Mouse (Mus musculus) intestine, embryonic 16.5 days (tissue): Measurements from ENCODE around the gene Rabep2. TPM values are rescaled to one million over a fixed set of nuclear protein-coding genes. Genes with fewer than 3 reads are reported as not detected.
A peak's percentile ranks its signal among the peaks of the same experiment; 100 is the strongest.

Experiments used
- ATAC-seq: fragments of 200-750 bp; cut with Nextera tagmentation; 2 replicates; pipeline ENCODE4 v1.8.0; 2017; ENCODE audit warnings: moderate TSS enrichment, moderate library complexity
- H3K27ac ChIP-seq: fragments of 300-500 bp; sonication (generic); 2 replicates; pipeline ENCODE4 v1.5.1; 2014; ENCODE audit warnings: mild to moderate bottlenecking, low read length
- H3K27me3 ChIP-seq: fragments of 300-500 bp; sonication (generic); replicated peaks from 2 replicates; pipeline ENCODE4 v1.6.1; 2014; ENCODE audit warnings: low read length, control low read depth, mixed read lengths; ENCODE audit not compliant: control insufficient read depth, insufficient read depth
- H3K36me3 ChIP-seq: fragments of 300-500 bp; sonication (generic); 2 replicates; pipeline ENCODE4 v1.6.1; 2014; ENCODE audit warnings: low read length, control low read depth; ENCODE audit not compliant: control insufficient read depth, insufficient read depth
- H3K4me1 ChIP-seq: fragments of 300-500 bp; sonication (generic); 2 replicates; pipeline ENCODE4 v1.6.1; 2014; ENCODE audit warnings: low read length, control low read depth, mixed read lengths; ENCODE audit not compliant: control insufficient read depth, insufficient read depth
- H3K4me2 ChIP-seq: fragments of 300-500 bp; sonication (generic); 2 replicates; pipeline ENCODE4 v1.6.1; 2014; ENCODE audit warnings: low read depth, low read length, control low read depth
- H3K4me3 ChIP-seq: fragments of 300-500 bp; sonication (generic); 2 replicates; pipeline ENCODE4 v1.5.1; 2014; ENCODE audit warnings: mild to moderate bottlenecking, low read length
- H3K9ac ChIP-seq: fragments of 300-500 bp; sonication (generic); 2 replicates; pipeline ENCODE4 v1.6.1; 2014; ENCODE audit warnings: low read depth, low read length
- H3K9me3 ChIP-seq: fragments of 300-500 bp; sonication (generic); 2 replicates; pipeline ENCODE4 v1.6.1; 2016; ENCODE audit warnings: low read length, control low read depth; ENCODE audit not compliant: control insufficient read depth
- WGBS: fragments of 180-500 bp; shearing (Covaris S2); extraction: QIAGEN DNeasy Blood & Tissue Kit; methylation state at CpG from one replicate; pipeline ENCODE4 v1.1.7; 2014; 5-methylcytosine and 5-hydroxymethylcytosine counted together
- polyA plus RNA-seq: library from polyadenylated mRNA; unstranded; fragments of >200 nt; fragmentation: Nextera tagmentation; extraction: Ambion mirVana; gene quantifications from 2 replicates; pipeline ENCODE4 v1.2.1, GENCODE M21; 2015

Gene Rabep2
- polyA plus RNA-seq, 1 experiment from 2014 or later, result 25.0 TPM

DNA sequence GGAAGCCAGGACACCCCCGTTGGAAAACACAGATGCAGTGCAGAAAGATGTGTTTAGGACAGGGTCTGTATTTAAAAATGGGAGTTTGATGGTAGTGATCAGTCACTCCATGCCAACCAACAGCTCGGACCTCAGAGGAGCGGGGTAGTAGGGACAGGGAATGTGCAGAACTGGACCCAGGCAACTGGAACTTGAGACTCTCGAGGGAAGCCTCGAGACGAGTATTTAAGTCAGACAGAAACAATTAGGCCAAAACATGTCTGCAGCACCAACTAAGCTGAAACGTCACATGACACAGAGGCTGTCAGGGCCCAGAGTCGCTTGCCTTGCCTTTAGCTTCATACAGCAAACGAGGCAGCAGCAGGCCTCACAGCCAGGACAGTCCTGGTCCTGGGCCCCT, 37.6 kb downstream of the Rabep2 start:
- Histone ChIP-seq H3K9ac (no peak overlapping the region), H3K9me3 (no peaks in the 10 kb centered on the region), H3K4me3 (no peak overlapping the region), H3K27me3 (no peaks in the 10 kb centered on the region), H3K4me1 (peaks cover 6% of the 10 kb centered on the region), H3K27ac (no peak overlapping the region), H3K4me2 (no peak overlapping the region), H3K36me3 (peaks cover 21% of the 10 kb centered on the region)
- 66% methylated on average over 9 of the region's 9 CpGs for WGBS
- ATAC-seq, result no peak

DNA sequence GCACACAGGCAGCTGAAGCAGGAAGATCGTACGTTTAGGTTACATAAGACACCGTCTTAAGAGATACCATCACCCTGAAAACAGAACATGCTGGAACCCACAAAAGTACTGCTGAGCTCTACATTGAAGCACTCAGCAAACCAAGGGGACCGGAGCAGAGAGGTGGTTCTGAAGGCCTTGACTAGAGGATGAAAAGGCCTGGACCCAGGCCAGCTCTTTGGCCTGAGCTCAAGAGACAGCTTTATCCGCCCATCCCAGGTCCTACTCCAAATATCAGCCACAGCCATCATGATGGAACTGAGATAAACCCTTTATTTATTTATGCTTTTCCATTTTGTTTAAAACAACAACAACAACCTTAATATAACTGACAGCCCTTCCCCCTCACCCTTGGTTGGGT, 38.1 kb downstream of the Rabep2 start:
- H3K9ac ChIP-seq, result no peak overlapping the region
- peaks cover 6% of the 10 kb centered on the region for H3K4me1 ChIP-seq
- no peak for ATAC-seq
- no peak overlapping the region for H3K4me3 ChIP-seq
- WGBS, result 83% methylated on average over 5 of the region's 5 CpGs
- H3K9me3 ChIP-seq, result no peaks in the 10 kb centered on the region
- H3K27ac ChIP-seq, result no peak overlapping the region
- H3K36me3 ChIP-seq, result peaks cover 21% of the 10 kb centered on the region
- no peak overlapping the region for H3K4me2 ChIP-seq
- H3K27me3 ChIP-seq, result no peaks in the 10 kb centered on the region

DNA sequence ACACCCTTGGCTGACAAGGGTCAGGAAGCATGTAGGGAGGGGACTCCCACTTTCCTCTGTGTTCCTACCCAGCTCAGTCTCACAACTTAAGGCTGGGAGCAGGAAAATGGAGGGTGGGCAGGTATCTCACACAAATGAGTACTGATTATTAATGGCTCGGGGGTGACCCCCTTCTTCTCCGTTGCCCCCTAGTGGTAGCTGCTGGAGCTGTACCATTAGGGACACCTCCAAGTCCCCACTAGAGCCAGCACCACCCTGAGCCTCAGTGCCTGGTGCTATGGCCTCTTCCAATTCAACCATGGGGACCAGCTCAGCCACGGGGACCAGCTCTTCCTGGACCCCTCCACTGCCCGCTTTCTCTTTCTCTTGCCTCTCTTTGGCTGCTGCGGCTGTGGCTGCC, 38.7 kb downstream of the Rabep2 start:
- H3K9me3 ChIP-seq, result no peaks in the 10 kb centered on the region
- H3K4me1 ChIP-seq, result peaks cover 6% of the 10 kb centered on the region
- no peak overlapping the region for H3K27ac ChIP-seq
- peaks cover 22% of the 10 kb centered on the region for H3K36me3 ChIP-seq
- no peak overlapping the region for H3K4me3 ChIP-seq
- whole genome bisulfite sequencing, result 72% methylated on average over 5 of the region's 5 CpGs
- no peaks in the 10 kb centered on the region for H3K27me3 ChIP-seq
- H3K9ac ChIP-seq, result no peak overlapping the region
- ATAC-seq, result peak; percentile 22; the same call in 1 of the 2 replicates
- no peak overlapping the region for H3K4me2 ChIP-seq

- H3K4me2 ChIP-seq, result no peak overlapping the region
- H3K27ac ChIP-seq, result no peak overlapping the region
- H3K27me3 ChIP-seq, result no peaks in the 10 kb centered on the region
- ATAC-seq, result no peak
- H3K9ac ChIP-seq, result no peak overlapping the region
- H3K4me1 ChIP-seq, result peaks cover 6% of the 10 kb centered on the region
- 91% methylated on average over 18 of the region's 18 CpGs for WGBS
- H3K9me3 ChIP-seq, result no peaks in the 10 kb centered on the region
- H3K36me3 ChIP-seq, result peaks cover 27% of the 10 kb centered on the region
- H3K4me3 ChIP-seq, result no peak overlapping the region
These were observed 39.5 kb downstream of the Rabep2 start for GRCm38 (mm10) chr7:126467834-126468627.

DNA sequence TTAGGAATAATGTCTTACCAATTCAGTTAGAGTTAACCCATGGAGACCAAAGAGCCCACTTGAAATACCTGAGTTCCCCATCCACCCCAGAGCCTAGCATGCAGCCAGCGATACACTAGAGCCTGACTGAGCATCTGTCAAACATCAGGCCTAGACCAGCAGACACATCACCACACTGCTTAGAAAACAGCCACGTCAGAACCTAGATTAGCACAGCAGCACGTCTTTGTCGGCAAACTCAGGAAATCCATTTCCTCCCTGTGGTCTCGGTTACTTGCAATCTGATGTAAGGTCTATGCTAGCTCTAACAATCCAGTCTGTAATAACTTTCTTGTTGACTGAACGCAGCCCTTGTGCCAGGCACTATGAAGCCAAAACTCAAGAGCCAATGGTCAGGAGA, 41.5 kb downstream of the Rabep2 start:
- no peak overlapping the region for H3K27ac ChIP-seq
- H3K9me3 ChIP-seq, result no peaks in the 10 kb centered on the region
- H3K4me2 ChIP-seq, result no peak overlapping the region
- no peak overlapping the region for H3K4me3 ChIP-seq
- no peak overlapping the region for H3K9ac ChIP-seq
- 76% methylated on average over 6 of the region's 6 CpGs for WGBS
- H3K36me3 ChIP-seq, result peaks cover 27% of the 10 kb centered on the region
- H3K4me1 ChIP-seq, result peaks cover 14% of the 10 kb centered on the region
- no peaks in the 10 kb centered on the region for H3K27me3 ChIP-seq
- no peak for ATAC-seq

DNA sequence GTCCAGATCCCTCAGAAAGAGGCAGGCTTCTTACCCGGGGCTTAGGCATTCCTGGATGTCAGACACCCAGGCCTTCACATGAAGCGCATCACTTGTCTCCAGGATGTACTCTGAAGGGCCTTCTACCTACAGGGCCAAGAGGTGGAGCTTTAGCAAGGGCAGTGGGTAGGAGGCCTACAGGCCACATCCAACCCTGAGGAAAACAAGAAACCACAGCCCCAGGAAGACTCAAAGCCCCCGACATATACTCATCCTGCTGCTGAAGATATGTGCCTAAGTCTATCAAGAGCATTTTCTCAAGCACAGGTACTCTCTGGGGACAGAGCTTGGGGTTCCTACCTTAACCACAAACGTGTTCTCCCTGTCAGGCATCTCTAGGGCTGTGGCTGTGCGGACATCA, 42.8 kb downstream of the Rabep2 start:
- H3K36me3 ChIP-seq, result peaks cover 27% of the 10 kb centered on the region
- H3K4me2 ChIP-seq, result no peak overlapping the region
- 93% methylated on average over 5 of the region's 5 CpGs for WGBS
- no peak overlapping the region for H3K27ac ChIP-seq
- H3K4me3 ChIP-seq, result no peak overlapping the region
- ATAC-seq, result no peak
- H3K9ac ChIP-seq, result no peak overlapping the region
- no peaks in the 10 kb centered on the region for H3K27me3 ChIP-seq
- no peaks in the 10 kb centered on the region for H3K9me3 ChIP-seq
- H3K4me1 ChIP-seq, result peaks cover 10% of the 10 kb centered on the region

- no peaks in the 10 kb centered on the region for H3K9me3 ChIP-seq
- peaks cover 10% of the 10 kb centered on the region for H3K4me1 ChIP-seq
- peaks cover 27% of the 10 kb centered on the region for H3K36me3 ChIP-seq
- H3K9ac ChIP-seq, result no peak overlapping the region
- no peak overlapping the region for H3K4me3 ChIP-seq
- 90% methylated on average over 4 of the region's 4 CpGs for WGBS
- H3K4me2 ChIP-seq, result no peak overlapping the region
- no peak overlapping the region for H3K27ac ChIP-seq
- H3K27me3 ChIP-seq, result no peaks in the 10 kb centered on the region
- ATAC-seq, result no peak
These were observed 43.3 kb downstream of the Rabep2 start for GRCm38 (mm10) chr7:126471853-126472252.

DNA sequence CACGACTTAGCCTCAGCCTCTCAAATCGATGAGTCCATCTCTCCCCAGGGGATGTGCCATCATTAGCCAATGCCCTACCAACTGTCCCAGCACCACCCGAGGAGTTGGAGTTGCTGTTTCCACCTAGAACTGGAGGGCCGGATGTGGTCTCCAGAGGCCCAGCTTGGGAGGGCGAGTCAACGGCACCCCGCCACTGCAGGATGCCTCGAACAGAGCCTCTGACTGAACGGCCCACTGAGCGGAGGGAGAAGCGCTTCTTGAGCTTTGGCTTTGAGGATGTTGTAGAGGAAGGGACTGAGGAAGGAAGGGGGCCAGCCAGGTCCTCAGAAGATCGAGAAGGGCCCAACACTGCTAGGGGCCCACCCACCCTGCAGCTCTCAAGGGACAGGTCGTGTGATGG, 43.7 kb downstream of the Rabep2 start:
- Histone ChIP-seq H3K4me1 (peaks cover 10% of the 10 kb centered on the region), H3K4me2 (no peak overlapping the region), H3K27me3 (no peaks in the 10 kb centered on the region), H3K27ac (no peak overlapping the region), H3K9ac (no peak overlapping the region), H3K4me3 (no peak overlapping the region), H3K36me3 (peaks cover 25% of the 10 kb centered on the region), H3K9me3 (no peaks in the 10 kb centered on the region)
- WGBS, result 87% methylated on average over 13 of the region's 13 CpGs
- no peak for ATAC-seq

DNA sequence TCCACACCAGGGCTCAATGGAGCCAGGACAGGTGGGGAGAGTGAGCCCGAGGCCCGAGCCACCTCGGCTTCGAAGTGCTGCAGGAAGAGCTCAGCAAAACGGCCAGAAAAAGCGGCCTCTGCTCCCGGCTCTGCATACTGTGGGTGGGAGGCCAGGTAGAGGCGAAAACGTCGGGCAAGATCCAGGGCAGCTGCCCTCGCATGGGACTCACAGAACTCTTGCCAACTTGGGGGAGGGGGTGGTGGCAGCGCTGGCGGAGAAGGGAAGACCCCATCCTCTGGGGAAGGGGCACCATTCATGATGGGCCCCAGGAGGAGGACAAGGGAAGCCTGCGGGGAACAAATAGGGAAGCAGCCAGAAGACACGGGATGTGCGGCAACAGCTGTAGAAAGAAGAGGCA, 44.2 kb downstream of the Rabep2 start:
- no peak overlapping the region for H3K4me2 ChIP-seq
- no peak overlapping the region for H3K9ac ChIP-seq
- H3K4me1 ChIP-seq, result peaks cover 10% of the 10 kb centered on the region
- H3K36me3 ChIP-seq, result peaks cover 21% of the 10 kb centered on the region
- H3K9me3 ChIP-seq, result no peaks in the 10 kb centered on the region
- no peak for ATAC-seq
- H3K27ac ChIP-seq, result no peak overlapping the region
- H3K4me3 ChIP-seq, result no peak overlapping the region
- no peaks in the 10 kb centered on the region for H3K27me3 ChIP-seq
- WGBS, result 90% methylated on average over 16 of the region's 16 CpGs
